Mouse (Mus musculus) kidney, adult 18-20 months (tissue): Measurements from ENCODE around the gene Ikzf4.

Source experiments
- DNase-seq: peaks from one replicate; pipeline ENCODE4 v3.0.0; 2021

Ikzf4 gene

GRCm38 (mm10) chr10:128645111-128646011, at the start of gene Ikzf4:
TSS of gene Ikzf4 (minus strand) at chr10:128645991.
- peak; percentile 51 for DNase-seq

- no peak for DNase-seq
Observed at GRCm38 (mm10) chr10:128695411-128695991, 49.7 kb upstream of the Ikzf4 start.

DNA sequence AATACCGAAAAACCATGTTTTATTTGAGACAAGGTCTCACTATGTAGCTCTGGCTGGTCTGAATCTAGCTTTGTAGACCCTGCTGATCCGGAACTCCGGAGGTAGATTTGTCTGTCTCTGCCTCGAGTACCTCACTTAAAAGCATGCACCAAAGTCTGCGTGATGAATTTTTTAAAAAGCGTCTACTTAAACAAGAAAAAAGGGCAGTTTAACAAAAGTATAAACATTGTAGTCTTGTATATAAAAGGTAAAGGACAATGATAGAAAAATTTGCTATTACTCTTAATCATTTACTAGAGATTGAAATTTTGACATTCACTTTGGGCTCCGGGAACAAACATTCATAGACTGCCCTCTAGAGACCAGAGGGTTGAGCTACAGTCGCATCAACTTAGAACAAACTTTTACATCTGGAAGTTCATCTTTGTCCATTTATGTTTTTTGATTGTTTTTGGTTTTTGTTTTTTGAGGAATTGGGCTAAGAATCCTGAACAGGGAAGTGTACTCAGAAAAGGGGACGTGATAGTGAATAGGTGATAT, 28.7 kb upstream of the Ikzf4 start:
- peak; percentile 17 for DNase-seq

DNA sequence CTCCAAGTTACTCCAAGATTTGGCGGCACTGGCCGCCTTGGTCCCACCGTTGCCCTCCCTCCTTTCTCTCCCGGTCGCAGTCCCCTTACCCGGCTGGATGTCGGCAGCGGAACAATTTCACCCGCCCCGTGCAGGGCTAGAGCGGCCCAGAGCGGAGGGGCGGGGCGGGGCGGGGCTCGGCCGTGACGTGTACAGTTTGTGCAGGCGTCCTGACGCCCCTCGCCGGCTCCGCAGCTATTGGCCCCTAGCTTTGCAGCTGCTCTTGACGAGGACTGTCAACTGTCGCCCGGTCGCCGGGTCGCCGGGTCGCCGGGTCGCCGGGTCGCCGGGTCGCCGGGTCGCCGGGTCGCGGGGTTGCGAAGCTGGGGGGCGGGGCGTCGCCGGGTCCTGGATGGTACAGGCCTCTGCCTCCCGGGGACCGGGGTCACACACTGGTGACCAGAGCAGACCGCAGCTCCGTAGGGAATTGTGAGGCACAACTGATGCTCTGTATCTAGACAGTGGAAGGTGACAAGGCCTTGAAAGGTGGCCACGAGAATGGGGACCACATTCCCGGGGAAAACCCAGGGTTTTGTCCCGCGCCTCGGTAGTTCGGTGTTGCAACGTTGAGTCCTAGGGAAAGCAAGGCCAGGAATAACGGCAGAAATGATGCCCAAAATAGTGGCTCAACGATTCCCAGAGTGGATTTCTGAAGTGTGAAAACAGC, 28.1 kb upstream of the Ikzf4 start, which contains the start of gene Suox:
Gene Suox, minus strand, starts transcription at position 311 of the 706 bp plus-strand sequence.
- peak; percentile 93 for DNase-seq

GRCm38 (mm10) chr10:128671148-128671547, 25.4 kb upstream of the Ikzf4 start:
- DNase-seq, result no peak

DNA sequence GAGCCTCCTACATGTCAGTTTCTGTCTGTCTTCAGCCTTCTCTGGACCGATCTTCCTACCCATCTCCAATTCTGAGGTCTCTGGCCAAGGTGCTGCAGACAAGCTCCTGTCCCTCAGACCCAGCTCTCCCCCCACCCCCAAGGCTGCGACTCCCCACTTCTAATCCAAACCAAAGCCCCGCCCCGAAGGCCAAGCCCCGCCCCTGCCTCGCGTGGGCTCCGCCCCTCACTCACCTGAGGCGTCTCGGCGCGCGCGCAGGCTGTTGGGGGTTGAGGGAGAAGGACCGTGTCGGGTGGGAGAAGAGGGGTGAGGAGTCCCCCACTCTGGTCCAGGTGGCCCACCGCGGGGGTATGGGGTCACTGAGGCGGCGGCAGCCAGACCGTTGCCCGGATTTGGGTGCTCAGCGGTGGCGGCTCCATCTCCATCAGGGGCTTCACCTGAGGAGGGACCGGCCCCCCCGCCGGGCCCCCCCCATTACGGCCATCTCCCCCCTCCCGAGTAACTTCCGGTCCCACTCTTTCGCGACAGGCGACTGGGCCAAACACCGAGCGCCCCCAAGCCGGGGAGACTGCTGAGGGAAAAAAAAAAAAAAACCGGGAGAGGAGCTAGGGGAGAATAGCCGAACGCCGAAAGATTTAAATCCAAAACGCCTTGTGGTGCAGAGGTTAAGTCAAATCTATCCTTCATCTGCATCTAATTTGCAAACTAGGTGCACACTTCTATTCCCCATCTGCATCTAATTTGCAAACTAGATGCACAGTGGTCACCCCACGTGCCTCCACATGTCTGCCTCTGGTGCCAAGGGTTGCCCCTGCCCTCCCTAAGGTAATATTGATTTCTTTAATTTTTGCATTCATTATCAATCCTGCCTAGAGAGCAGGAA, 23.2 kb upstream of the Ikzf4 start:
- peak; percentile 87 for DNase-seq

GRCm38 (mm10) chr10:128665806-128666205, 20.0 kb upstream of the Ikzf4 start:
- DNase-seq, result no peak

- DNase-seq, result no peak
Observed at GRCm38 (mm10) chr10:128665307-128665706, 19.5 kb upstream of the Ikzf4 start.

DNA sequence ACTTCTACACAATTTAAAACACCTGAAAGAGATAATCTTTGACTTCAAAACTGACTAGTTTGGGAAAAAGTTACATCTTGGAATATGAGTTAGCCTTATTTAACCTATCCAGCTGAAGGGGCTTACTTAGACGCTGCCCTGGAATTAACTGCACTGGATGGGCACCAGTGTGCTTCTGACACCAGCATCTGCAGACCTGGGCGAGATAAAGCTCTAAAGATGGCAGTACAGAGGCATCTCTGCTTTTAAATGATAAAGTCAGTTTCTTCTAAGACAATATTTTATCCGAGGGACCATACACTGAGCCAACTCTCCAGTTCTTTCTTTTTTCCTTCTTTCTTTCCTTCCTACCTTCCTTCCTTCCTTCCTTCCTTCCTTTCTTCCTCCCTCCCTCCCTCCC, 19.0 kb upstream of the Ikzf4 start:
- no peak for DNase-seq

DNA sequence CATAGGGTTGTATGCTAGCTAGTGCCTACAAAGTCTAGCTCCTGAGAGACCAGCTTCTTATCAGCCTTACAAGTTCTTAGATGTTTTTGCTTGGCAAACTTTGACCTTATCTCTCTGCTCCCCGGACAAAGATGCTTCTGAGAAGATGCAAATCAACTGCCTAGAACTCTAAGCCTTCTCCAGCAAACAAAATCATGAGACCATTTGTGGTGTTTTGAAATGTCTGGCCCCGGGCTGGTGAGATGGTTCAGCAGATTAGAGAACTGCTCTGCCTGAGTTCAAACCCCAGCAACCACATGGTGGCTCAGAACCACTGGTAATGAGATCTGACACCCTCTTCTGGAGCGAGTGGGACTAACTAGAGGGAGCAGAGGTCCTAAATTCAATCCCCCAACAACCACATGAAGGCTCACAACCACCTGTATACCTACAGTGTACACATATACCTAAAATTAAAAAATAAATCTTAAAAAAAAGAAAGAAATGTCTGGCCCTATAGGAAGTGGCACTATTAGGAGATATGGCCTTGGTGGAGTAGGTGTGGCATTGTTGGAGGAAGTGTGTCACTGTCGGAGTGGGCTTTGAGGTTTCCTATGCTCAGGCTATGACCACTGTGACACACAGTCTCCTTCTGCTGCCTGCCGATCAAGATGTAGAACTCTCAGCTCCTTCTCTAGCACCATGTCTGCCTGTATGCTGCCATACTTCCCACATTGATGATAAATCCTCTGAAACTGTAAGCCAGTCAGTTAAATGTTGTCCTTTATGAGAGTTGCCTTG, 17.8 kb upstream of the Ikzf4 start:
- DNase-seq, result no peak

DNA sequence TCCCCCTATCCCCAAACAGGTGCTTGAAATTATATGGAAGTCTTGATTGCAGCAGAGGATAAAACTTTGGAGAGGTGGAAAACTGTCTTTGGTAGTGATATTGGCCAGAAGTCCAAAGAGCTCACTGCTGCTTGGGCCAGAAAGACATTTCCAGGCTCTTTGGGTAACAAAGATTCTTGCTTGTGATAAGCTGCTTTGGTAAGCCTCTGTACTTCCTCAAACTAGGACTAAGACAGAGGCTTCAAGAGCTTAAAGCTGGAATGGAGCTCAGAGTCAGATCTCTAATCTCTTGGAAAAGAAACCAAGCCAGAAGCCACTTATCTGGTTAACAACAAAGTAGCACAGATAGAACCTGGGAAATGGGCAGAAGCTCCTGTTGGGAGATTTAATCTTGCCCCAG, 16.7 kb upstream of the Ikzf4 start:
- no peak for DNase-seq

GRCm38 (mm10) chr10:128659490-128659889, 13.7 kb upstream of the Ikzf4 start:
- no peak for DNase-seq

DNA sequence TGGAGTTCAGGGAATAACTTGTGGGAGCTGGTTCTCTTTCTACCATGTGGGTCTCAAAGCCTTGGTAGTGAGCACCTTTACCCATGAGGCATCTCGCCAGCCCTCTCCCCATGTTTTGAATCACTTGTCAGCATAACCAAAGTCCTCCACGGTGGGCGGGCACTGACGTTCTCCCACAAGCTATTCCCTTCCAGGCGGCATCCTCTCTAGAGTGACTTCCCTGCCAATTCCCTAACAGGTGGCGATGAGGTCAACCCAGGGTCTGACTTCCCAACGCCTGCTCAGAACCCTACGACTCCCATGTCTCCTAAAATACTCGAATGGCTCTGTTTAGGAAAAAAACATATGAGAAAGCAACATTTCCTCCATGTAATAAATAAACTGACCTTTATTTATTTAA, 12.1 kb upstream of the Ikzf4 start:
- DNase-seq, result peak; percentile 24

DNA sequence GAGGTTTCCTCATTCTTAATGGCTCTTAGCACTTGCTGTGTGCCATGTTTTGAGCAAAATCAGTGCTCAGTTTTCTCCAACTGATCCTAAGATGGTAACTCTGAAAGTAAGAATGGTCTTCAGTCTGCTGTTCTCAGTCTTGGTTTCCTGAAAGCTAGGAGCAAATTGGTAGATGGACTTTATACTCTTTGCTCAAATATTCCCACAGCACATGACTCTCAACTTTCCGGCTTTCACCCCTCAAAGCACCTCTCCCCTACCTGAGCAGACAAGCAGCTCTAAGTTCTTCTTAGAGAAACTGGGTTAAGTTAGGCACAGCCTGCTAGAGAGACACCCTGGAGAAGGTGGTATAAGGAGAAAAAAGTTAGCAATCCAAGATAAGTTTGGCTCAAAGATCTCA, 10.9 kb upstream of the Ikzf4 start:
- DNase-seq, result no peak

- DNase-seq, result no peak
Observed at GRCm38 (mm10) chr10:128655254-128655653, 9.5 kb upstream of the Ikzf4 start.

DNA sequence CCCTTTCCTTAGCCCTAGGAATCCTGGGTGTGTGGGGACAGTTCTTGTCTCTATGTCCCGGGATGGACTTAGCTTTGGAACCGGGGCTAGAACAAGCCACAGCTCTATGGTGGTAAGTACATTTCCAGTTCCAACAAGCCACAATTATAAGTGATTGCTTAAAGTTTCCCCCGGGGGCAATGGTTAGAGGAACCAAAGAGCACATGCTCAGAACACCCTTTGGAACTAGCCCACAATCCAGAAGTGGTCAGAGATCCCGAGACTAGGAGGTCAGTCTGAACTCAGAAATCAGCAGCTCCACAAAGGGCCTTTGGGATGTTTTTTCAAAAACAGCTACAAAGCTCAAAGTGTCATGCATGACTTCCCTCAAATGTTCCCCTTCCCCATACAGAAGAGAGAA, 8.1 kb upstream of the Ikzf4 start:
- DNase-seq, result peak; percentile 31

DNA sequence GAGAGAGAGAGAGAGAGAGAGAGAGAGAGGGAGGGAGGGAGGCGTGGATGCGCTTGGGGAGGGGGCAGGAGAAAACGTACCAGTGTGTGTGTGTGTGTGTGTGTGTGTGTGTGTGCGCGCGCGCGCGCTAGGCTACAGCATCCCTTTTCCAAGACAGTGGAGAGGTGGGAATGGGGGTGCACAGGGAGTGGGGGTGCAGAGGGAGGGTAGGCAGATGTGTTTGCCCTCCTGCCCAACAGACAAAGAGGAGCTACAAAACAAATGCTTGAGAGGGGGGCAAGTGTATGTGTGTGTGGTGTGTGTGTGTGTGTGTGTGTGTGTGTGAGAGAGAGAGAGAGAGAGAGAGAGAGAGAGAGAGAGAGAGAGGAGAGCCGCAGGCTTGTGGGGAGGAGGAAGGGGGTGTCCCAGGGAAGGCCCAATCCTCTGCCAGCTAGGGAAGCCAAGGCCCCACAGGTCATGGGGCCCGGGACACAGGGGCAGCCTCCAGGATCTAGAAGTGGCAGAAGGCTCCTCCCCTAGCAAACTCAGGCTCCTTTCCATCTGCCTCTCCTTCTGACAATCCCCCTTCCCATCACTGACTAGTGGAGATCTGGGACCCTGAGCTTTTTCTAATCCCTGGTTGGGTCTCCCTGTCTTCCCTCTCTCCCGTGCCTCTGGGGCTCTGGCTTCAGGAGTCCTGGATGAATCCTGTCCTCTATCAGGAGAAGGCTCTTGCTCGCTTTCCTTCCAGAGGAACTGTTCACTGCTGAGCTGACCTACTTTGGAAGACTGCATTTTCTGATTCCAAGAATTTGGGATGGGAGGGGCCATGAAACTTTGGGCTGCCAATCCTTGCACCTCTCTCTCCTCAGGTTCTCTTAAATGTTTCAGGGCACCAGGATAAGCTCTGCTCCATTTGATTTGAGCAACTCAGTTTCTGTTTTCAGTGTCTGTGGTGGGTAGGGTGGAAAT, 623 bp upstream of the Ikzf4 start:
- DNase-seq, result peak; percentile 30

- no peak for DNase-seq
Observed at GRCm38 (mm10) chr10:128642749-128643148, 3.0 kb downstream of the Ikzf4 start.

DNA sequence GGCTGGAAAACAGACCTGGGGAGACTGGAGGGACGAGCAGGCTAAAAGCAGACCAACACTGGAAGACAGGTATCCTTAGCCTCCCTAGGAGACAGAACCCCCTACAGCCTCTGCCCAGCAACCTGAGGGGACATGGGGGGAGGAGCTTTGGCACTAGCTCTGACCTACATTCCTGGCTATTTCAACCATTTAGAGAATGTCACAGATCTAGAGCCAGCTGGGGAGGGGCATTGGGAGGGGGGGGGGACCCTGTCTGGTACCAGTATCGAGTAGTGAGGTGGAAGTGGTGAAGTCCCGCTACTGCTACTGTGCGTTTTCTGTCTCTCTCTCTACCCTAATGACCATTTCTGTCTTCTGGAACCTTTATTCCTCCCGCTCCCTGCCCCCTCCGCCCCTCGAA, 3.9 kb downstream of the Ikzf4 start:
- DNase-seq, result peak; percentile 22

GRCm38 (mm10) chr10:128640891-128641290, 4.9 kb downstream of the Ikzf4 start:
- DNase-seq, result no peak
